Mouse (Mus musculus): Measurements from ENCODE around the gene Hbb-bs.

- TF ChIP-seq CTCF (IDR thresholded peaks at IDR 0.05; ENCODE audit: borderline replicate concordance, insufficient read depth, low read depth, low read length) (no peak), POLR2A (IDR thresholded peaks at IDR 0.05; ENCODE audit: borderline replicate concordance, insufficient read depth, low read length) (no peak)
Observed at GRCm38 (mm10) chr7:103861531-103861930, 33.6 kb upstream of the Hbb-bs start.

Data from cerebellum, adult 2 months (tissue).